Mouse (Mus musculus) gastrocnemius, postnatal 10 days (tissue): Measurements from ENCODE around the gene Fbxl4. TPM values are rescaled to one million over a fixed set of nuclear protein-coding genes. Genes with fewer than 3 reads are reported as not detected.

Source experiments
- DNase-seq: peaks from one replicate; pipeline ENCODE4 v3.0.0; 2021; ENCODE audit warnings: mixed read lengths
- total RNA-seq, 2 experiments: library from RNA; stranded (reverse); gene quantifications; 2 replicates each; pipeline ENCODE4 v1.2.3; 2021

Gene Fbxl4
- total RNA-seq, 2 experiments from 2014 or later: 14.1 to 16.0 TPM

DNA sequence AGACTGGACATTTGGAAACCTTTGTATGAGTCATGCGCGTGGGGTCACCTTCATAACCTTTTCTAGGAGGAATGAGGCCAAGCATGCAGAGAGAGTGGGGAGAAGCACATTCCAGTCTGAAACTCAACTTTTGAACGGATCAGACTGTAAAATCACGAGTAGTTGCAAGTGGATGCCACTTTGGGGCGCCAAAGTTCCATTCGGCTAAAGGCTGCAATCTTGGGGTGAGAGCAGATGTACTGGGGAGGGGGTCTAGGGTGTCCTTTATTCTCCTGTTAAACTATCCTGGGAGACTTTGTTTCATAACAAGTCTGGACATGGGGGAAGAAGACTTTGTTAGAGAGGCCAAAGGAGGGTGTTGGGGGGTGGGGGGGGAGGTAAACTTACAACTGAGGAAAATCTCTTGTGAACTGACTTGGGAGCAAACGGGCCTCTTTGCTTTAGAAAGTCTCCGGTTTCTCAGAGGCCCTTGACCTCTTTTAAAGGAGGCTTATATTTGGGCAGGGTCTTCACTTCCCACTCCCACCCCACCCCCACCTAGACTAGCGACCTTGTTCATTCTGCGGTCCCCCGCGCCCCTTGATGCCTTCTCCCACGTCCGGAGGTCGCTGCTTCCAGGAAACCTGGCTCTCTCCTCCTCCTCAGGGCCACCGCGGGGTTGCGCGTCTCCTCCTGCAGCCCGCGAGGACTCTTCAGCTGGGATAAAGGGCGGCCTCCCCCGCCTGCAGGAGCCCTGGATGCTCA, 119.8 kb downstream of the Fbxl4 start:
- no peak for DNase-seq

DNA sequence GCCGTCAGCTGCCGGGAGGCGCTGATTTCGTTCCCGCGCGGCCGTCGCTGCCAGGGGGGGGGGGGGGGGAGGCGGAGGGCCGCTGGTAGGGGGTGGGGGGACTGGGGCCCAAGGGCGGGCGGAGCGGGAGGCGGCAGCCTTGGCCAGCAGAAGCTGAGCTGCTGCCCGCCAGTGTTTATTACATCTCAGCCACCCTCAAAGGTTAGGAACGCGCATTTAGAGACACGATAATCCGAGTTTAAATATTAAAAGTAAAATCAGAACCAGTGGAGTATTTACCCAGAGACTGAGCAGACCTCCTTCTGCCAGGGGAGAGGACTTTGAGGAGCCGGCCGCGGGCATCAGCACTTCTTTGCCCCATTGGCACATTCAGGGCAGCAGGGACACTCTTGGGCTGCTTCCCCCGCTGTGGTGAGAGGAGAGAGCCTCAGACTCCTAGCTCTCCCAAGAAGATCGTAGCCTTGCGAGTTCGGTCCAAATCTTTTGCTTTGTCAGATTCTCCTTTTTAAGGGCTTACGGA, 120.4 kb downstream of the Fbxl4 start:
- DNase-seq: no peak

- DNase-seq: no peak
Measured at GRCm38 (mm10) chr4:22478488-22479367, 121.4 kb downstream of the Fbxl4 start.

DNA sequence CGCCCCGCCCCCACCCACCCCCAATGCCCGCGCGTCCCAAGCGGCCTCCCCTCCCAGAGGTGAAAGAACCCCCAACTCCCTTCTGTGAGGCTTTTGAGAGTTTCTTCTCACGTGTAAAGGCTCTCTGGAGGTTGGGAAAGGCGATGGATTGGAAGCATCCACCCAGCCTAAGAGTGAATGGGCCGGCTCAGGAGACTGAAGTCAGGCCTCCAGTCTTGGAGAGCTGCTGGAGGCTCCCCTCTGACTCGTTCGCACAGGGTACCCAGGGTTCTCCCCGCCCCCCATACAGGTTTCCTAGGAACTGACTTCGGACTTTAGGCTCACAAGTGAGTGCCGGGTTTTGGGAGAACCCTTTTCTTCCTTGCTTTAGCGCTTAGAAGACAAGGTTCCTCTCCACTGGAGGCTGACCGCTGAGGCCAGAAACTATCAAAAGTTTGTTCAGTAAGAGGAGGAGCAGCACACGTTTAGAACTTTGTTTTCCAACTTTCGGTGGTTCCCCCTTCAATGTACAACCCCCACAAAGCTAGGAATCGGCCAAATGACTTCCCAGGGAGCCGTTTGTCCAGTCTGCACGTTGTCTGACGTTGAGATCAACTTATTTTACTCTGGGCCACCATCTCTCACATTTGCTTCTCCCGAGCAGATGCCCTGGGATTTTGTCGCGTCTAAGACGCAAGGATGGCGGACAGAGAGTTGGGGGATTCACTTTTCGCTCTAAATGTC, 122.2 kb downstream of the Fbxl4 start:
- no peak for DNase-seq

DNA sequence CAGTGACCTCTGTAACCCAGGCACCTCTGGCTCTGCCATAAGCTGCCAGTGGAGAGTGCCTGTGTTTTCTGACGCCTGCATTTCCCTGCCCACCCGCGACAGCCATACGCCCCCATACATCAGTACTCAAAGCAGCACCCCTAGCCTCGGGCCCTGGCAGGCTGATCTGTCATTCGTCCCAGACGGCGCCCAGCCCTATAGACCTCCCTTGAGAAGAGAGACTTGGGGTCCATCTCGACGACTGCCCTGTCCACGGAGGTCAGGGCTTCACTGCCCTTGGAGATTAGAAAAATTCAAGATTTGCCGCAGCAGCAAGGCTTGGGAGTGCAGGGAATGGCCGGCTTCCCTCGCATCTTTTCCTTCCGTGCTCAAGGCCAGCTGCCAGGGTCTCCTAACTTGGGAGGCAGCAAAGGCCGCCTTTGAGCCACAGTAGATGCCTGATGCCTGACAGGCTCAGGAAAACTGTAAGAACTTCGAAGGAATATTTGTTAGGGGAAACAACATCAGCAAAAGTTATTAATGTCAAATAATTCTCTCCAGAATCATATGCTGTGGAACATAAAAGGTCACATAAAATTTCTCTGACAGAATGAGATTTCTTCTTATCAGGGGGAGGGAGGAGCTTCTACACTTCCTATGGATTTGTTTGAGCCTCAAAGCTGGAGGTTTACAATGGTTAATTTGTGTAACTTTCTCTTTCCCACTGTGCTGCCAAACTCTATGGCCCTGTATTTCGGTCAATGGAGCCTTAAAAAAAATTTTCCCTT, 122.9 kb downstream of the Fbxl4 start:
- no peak for DNase-seq

GRCm38 (mm10) chr4:22480858-22481205, 123.5 kb downstream of the Fbxl4 start:
- no peak for DNase-seq

DNA sequence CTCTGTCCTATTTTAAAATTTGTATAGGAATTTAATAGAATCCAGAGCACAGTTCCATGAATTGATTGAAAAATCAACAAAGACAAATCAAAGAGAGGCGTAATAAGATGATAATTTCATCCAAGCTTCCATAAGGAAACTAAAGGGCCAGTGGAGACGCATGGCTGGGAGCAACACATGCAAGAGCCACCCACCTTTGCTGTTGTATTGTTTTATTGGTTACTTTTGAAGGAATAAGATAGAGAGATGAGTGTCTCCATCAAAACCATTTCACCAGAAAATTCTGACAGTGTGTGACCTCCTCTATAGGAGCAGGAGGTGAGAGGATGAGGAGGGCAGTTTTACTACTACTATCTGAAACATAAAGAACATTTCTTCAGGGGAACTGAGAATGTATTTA, 124.8 kb downstream of the Fbxl4 start:
- DNase-seq: no peak

- DNase-seq: no peak
Measured at GRCm38 (mm10) chr4:22482756-22483280, 125.5 kb downstream of the Fbxl4 start.

DNA sequence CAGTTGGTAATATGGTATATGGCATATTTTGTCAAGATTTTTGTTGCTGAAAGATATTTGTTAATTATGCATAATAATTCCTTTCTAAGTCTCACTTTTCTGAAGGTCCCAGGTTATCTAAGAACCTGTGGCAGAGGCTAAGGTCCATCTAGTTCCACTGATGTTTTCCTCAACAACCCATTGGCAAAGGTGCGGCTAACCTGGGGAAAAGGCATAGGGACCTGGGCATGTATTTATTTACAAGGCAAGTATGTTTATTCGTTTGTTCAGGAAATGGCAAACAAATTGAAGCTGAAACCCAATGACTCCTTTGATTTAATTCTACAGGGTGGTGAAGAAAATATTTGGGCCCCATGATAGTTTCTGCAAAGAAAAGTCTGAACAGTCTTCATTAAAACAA, 126.2 kb downstream of the Fbxl4 start:
- no peak for DNase-seq

Other genes starting within 250 kb of the Fbxl4 start
- gene Pou3f2, start 130.8 kb downstream of the Fbxl4 start, total RNA-seq: under 1 TPM; 0.14 to 0.18 TPM